In genomic region chr17:14846880-14847279, GRCm38 (mm10) we compare ENCODE assay signal across 14 mouse cellular contexts.
DNase-seq lines count a peak whose midpoint lies in the region; ATAC-seq and TF ChIP-seq lines count a peak whose summit lies in the region.
"Had no signal": no experiment of that assay in that cellular context is flagged by ENCODE, and none has a peak within 500 bp of the region (broad histone marks: within the 10 kb centered on the region; RNA-seq: fewer than 3 reads in every experiment).

No protein-coding gene starts in this region.

- no peaks in the 10 kb centered on the region for H3K27me3 ChIP-seq in heart, adult 2 months (ENCODE audit: control insufficient read depth, insufficient read depth, low read length)
- no peaks in the 10 kb centered on the region for H3K27me3 ChIP-seq in liver, postnatal 0 days (ENCODE audit: insufficient read depth, low read length)
- H3K27me3 ChIP-seq: hindbrain, embryonic 15.5 days had no signal

- 0 out of 2 replicates have a peak, but pooled peaks have one; percentile 8 for TF ChIP-seq EP300 in heart, adult 2 months (IDR thresholded peaks at IDR 0.05; ENCODE audit: insufficient read depth, low read depth, low read length)
- no peak for TF ChIP-seq EP300 in liver, postnatal 0 days (IDR thresholded peaks at IDR 0.05; ENCODE audit: low read depth)

- TF ChIP-seq CTCF in heart, adult 2 months (IDR thresholded peaks at IDR 0.05), result no peak
- TF ChIP-seq CTCF in liver, postnatal 0 days (IDR thresholded peaks at IDR 0.05; ENCODE audit: low read depth), result no peak

- H3K27ac ChIP-seq in heart, adult 2 months, result no peak overlapping the region
- no peak overlapping the region for H3K27ac ChIP-seq in liver, postnatal 0 days (ENCODE audit: low read depth)
- H3K27ac ChIP-seq: hindbrain, embryonic 15.5 days; liver, embryonic 14.5 days had no signal

- 0 out of 2 replicates have a peak, but pooled peaks cover 1% of the 10 kb centered on the region for H3K4me1 ChIP-seq in heart, adult 2 months (ENCODE audit: control insufficient read depth, insufficient read depth, low read length)
- H3K4me1 ChIP-seq in liver, postnatal 0 days (ENCODE audit: insufficient read depth), result no peaks in the 10 kb centered on the region
- H3K4me1 ChIP-seq: hindbrain, embryonic 15.5 days had no signal

- no peaks in the 10 kb centered on the region for H3K36me3 ChIP-seq in heart, adult 2 months (ENCODE audit: control insufficient read depth, insufficient read depth, low read length)
- H3K36me3 ChIP-seq in liver, postnatal 0 days (replicated peaks; ENCODE audit: insufficient read depth, low read length), result no peaks in the 10 kb centered on the region
- H3K36me3 ChIP-seq: hindbrain, embryonic 15.5 days had no signal

- H3K4me3 ChIP-seq in heart, adult 2 months, result no peak overlapping the region
- H3K4me3 ChIP-seq in liver, postnatal 0 days (ENCODE audit: low read depth, low read length), result no peak overlapping the region
- H3K4me3 ChIP-seq: hindbrain, embryonic 15.5 days had no signal

- 45% methylated on average over 5 of the region's 5 CpGs for WGBS in heart, adult 2 months
- WGBS in liver, postnatal 0 days (ENCODE audit: insufficient replicate concordance), result 63% methylated on average over 5 of the region's 5 CpGs

- H3K4me2 ChIP-seq in liver, postnatal 0 days (ENCODE audit: low read depth, low read length), result no peak overlapping the region
- H3K4me2 ChIP-seq: hindbrain, embryonic 15.5 days; midbrain, embryonic 11.5 days had no signal

- no peak overlapping the region for H3K9ac ChIP-seq in heart, adult 2 months (ENCODE audit: low read depth, low read length)
- no peak overlapping the region for H3K9ac ChIP-seq in liver, postnatal 0 days (replicated peaks)
- H3K9ac ChIP-seq: hindbrain, embryonic 15.5 days; liver, embryonic 14.5 days had no signal

- H3K79me2 ChIP-seq in heart, adult 2 months (replicated peaks; ENCODE audit: control insufficient read depth, insufficient read depth, low read length), result no peaks in the 10 kb centered on the region

- no peak for ATAC-seq in liver, postnatal 0 days
- ATAC-seq: Patski had no signal

- H3K9me3 ChIP-seq in liver, postnatal 0 days (ENCODE audit: low read length), result no peaks in the 10 kb centered on the region
- H3K9me3 ChIP-seq: hindbrain, embryonic 15.5 days had no signal

- TF ChIP-seq POLR2A in heart, adult 2 months (IDR thresholded peaks at IDR 0.05; ENCODE audit: insufficient read depth, low read depth, low read length), result no peak

- intact Hi-C loops in heart, adult 2 months (cut with DNase I), result no loop called here

- peak; percentile 20 to 25 for DNase-seq in heart, adult 2 months
- DNase-seq in heart, postnatal 4 days, result no peak
- DNase-seq in urinary bladder, postnatal 25 days (ENCODE audit: low spot score), result peak; percentile 8
- DNase-seq in urinary bladder, adult 2 months (ENCODE audit: low spot score), result no peak
- DNase-seq in gastrocnemius, postnatal 25 days, result peak; percentile 63
- peak; percentile 78 for DNase-seq in skeletal muscle tissue, adult 2 months (ENCODE audit: low read depth, low spot score)
- no peak for DNase-seq in thymus, postnatal 4 days
- no peak for DNase-seq in liver, postnatal 0 days
- DNase-seq: cerebellum, adult 8-10 months; thymus, adult 18-20 months had no signal

Comparison
In these comparisons a context has a peak if more than half of its experiments do, and no peak if none do; other contexts are left out.
1. DNase-seq: peak in heart, adult 2 months (2 of 2), urinary bladder, postnatal 25 days (single experiment), gastrocnemius, postnatal 25 days (single experiment) and skeletal muscle tissue, adult 2 months (single experiment); none in heart, postnatal 4 days (single experiment), urinary bladder, adult 2 months (single experiment), thymus, postnatal 4 days (single experiment) and liver, postnatal 0 days (single experiment).